Mouse (Mus musculus): Measurements from ENCODE around the gene Spag6.

- TF ChIP-seq POLR2A (IDR thresholded peaks at IDR 0.05; ENCODE audit: insufficient read depth, low read depth, low read length) = no peak
- no peak for TF ChIP-seq CTCF (IDR thresholded peaks at IDR 0.05; ENCODE audit: insufficient read depth, low read depth, low read length)
These were observed 87.5 kb downstream of the Spag6 start for GRCm38 (mm10) chr2:18781296-18781695.

Measured in olfactory bulb, adult 2 months (tissue).